ENCODE assay signal across 22 mouse cellular contexts in genomic region chr1:22512421-22512820, GRCm38 (mm10).
A peak's percentile ranks its signal among the peaks of the same experiment; 100 is the strongest.
DNase-seq lines count a peak whose midpoint lies in the region; ATAC-seq and TF ChIP-seq lines count a peak whose summit lies in the region.
"Had no signal": no experiment of that assay in that cellular context is flagged by ENCODE, and none has a peak within 500 bp of the region (broad histone marks: within the 10 kb centered on the region; RNA-seq: fewer than 3 reads in every experiment).

No protein-coding gene starts in this region.

- H3K27ac ChIP-seq in ES-E14 (ENCODE audit: insufficient read depth, low read depth, low read length, poor library complexity, severe bottlenecking), result no peak overlapping the region
- H3K27ac ChIP-seq: forebrain, embryonic 10.5 days; heart, embryonic 13.5 days; kidney, embryonic 15.5 days; midbrain, embryonic 10.5 days; stomach, embryonic 15.5 days had no signal

- H3K4me3 ChIP-seq in E14TG2a.4 (replicated peaks; ENCODE audit: low read length) (0 out of 2 replicates have a peak overlapping the region, but pooled peaks have one; percentile 10), ES-E14 (ENCODE audit: insufficient read depth in 1 of 2, low read depth in 1 of 2, low read length in 2 of 2, poor library complexity in 1 of 2, severe bottlenecking in 1 of 2) (no peak overlapping the region; a peak in 1 of 4 replicates)
- H3K4me3 ChIP-seq: forebrain, embryonic 10.5 days; heart, embryonic 13.5 days; kidney, embryonic 15.5 days; midbrain, embryonic 10.5 days; stomach, embryonic 15.5 days had no signal

- H3K27me3 ChIP-seq in E14TG2a.4 (ENCODE audit: insufficient read depth, low read length), result no peaks in the 10 kb centered on the region
- H3K27me3 ChIP-seq: heart, embryonic 13.5 days; kidney, embryonic 15.5 days; stomach, embryonic 15.5 days had no signal

- H3K4me1 ChIP-seq in E14TG2a.4 (replicated peaks; ENCODE audit: low read depth, low read length), result peaks cover 16% of the 10 kb centered on the region
- 0 out of 4 replicates have a peak, but pooled peaks cover 0 to 2% of the 10 kb centered on the region in 2 experiments for H3K4me1 ChIP-seq in ES-E14 (ENCODE audit: control insufficient read depth in 2 of 2, insufficient read depth in 2 of 2, low read length in 2 of 2, poor library complexity in 1 of 2)
- H3K4me1 ChIP-seq: heart, embryonic 13.5 days; kidney, embryonic 15.5 days; stomach, embryonic 15.5 days had no signal

- H3K9ac ChIP-seq in ES-E14 (ENCODE audit: insufficient read depth, low read depth, low read length, poor library complexity, severe bottlenecking), result peak overlapping the region; percentile 52; the same call in 1 of the 2 replicates
- H3K9ac ChIP-seq: forebrain, postnatal 0 days; heart, embryonic 13.5 days; kidney, embryonic 15.5 days; stomach, embryonic 15.5 days had no signal

- no peak for DNase-seq in ES-E14 (ENCODE audit: low read depth, low spot score)
- DNase-seq in cerebellum, adult 18-20 months, result peak; percentile 83 to 86
- peak; percentile 70 to 83 for DNase-seq in cerebellum, postnatal 14 days
- no peak for DNase-seq in urinary bladder, adult 18-20 months (ENCODE audit: low spot score in 2 of 2)
- no peak for DNase-seq in urinary bladder, adult 2 months (ENCODE audit: low spot score)
- DNase-seq: adrenal gland, postnatal 25 days; forebrain, postnatal 0 days; gastrocnemius, postnatal 25 days; heart, adult 18-20 months; heart, postnatal 14 days; kidney, adult 11 months; lung, postnatal 4 days; right cerebral cortex, adult 18-20 months; thymus, adult 2 months; thymus, postnatal 4 days had no signal

- H3K9me3 ChIP-seq in E14TG2a.4 (ENCODE audit: low read length) (no peaks in the 10 kb centered on the region), ES-E14 (ENCODE audit: control insufficient read depth, insufficient read depth, low read depth, low read length) (no peaks in the 10 kb centered on the region)
- H3K9me3 ChIP-seq: forebrain, embryonic 10.5 days; heart, embryonic 13.5 days; kidney, embryonic 15.5 days; midbrain, embryonic 10.5 days; stomach, embryonic 15.5 days had no signal

- TF ChIP-seq CTCF in E14TG2a.4 (conservative IDR thresholded peaks at IDR 0.05; ENCODE audit: low read length), result no peak

- no peak for ATAC-seq in megakaryocyte progenitor cell, adult 5-6 weeks (replicated peaks; ENCODE audit: poor library complexity)
- ATAC-seq: forebrain, postnatal 0 days had no signal

- in situ Hi-C loops in ES-E14 (cut with MboI; ENCODE audit: low sequenced_read_pairs in 2 of 2, unreplicated experiment in 2 of 2), result no loop called here

- H3K36me3 ChIP-seq in E14TG2a.4 (ENCODE audit: insufficient read depth, low read length) (no peaks in the 10 kb centered on the region), ES-E14 (ENCODE audit: control insufficient read depth, insufficient read depth, low read length, poor library complexity, severe bottlenecking) (no peaks in the 10 kb centered on the region)
- H3K36me3 ChIP-seq: forebrain, embryonic 10.5 days; heart, embryonic 13.5 days; kidney, embryonic 15.5 days; midbrain, embryonic 10.5 days; stomach, embryonic 15.5 days had no signal

TF ChIP-seq in ES-E14, 5 proteins besides CTCF, POLR2A, EP300 and RAD21:
- TF ChIP-seq CHD2 (IDR thresholded peaks at IDR 0.05; ENCODE audit: low read depth, low read length) (no peak), ZC3H11A (IDR thresholded peaks at IDR 0.05; ENCODE audit: borderline replicate concordance, low read depth, low read length) (no peak), MAFK (IDR thresholded peaks at IDR 0.05; ENCODE audit: insufficient read depth, low read depth, low read length) (no peak), ZNF384 (IDR thresholded peaks at IDR 0.05; ENCODE audit: low read depth, low read length) (no peak), HCFC1 (IDR thresholded peaks at IDR 0.05; ENCODE audit: borderline replicate concordance, insufficient read depth, low read length) (no peak)
TF ChIP-seq in ES-E14: peak in this region for 0.

Comparison
In these comparisons a context has a peak if more than half of its experiments do, and no peak if none do; other contexts are left out.
1. DNase-seq: peak in cerebellum, adult 18-20 months (2 of 2) and cerebellum, postnatal 14 days (2 of 2); none in ES-E14 (single experiment), urinary bladder, adult 18-20 months (0 of 2) and urinary bladder, adult 2 months (single experiment).